8 mouse cellular contexts compared by ENCODE assay signal in the genomic region with DNA sequence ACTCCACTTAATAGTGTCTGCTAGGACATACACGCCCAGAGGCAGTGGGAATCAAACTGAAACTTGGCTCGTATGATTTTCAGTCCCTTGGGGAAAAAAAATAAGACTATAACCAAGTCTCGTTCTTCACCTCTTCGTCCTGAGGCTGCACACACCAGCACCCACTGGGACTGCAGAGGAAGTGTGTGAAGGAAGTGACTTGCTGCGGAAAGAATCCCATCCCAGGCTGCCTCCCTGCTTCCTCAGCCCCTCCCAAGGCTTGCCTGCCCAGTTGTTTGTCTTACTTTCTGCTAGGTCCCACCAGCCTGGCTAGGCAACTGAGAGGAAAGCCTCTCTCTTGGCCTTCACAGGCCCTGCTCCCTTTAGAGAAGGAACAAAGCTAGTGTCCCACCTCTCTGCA. TPM values are rescaled to one million over a fixed set of nuclear protein-coding genes. Genes with fewer than 3 reads are reported as not detected.
A peak's percentile ranks its signal among the peaks of the same experiment; 100 is the strongest.
DNase-seq lines count a peak whose midpoint lies in the region; ATAC-seq and TF ChIP-seq lines count a peak whose summit lies in the region.
"Had no signal": no experiment of that assay in that cellular context is flagged by ENCODE, and none has a peak within 500 bp of the region (broad histone marks: within the 10 kb centered on the region; RNA-seq: fewer than 3 reads in every experiment).

No protein-coding gene starts in this region.

- no peak for TF ChIP-seq CTCF in heart, adult 2 months (IDR thresholded peaks at IDR 0.05)

- no peaks in the 10 kb centered on the region for H3K4me1 ChIP-seq in embryonic facial prominence, embryonic 14.5 days (ENCODE audit: control insufficient read depth, insufficient read depth, low read length)
- H3K4me1 ChIP-seq in heart, adult 2 months (ENCODE audit: control insufficient read depth, insufficient read depth, low read length): peaks cover 15% of the 10 kb centered on the region
- 0 out of 2 replicates have a peak, but pooled peaks cover 2% of the 10 kb centered on the region for H3K4me1 ChIP-seq in kidney, embryonic 15.5 days

- TF ChIP-seq EP300 in heart, adult 2 months (IDR thresholded peaks at IDR 0.05; ENCODE audit: insufficient read depth, low read depth, low read length): peak; percentile 99

- H3K27ac ChIP-seq in embryonic facial prominence, embryonic 14.5 days (replicated peaks; ENCODE audit: low read depth, low read length): no peak overlapping the region
- H3K27ac ChIP-seq in heart, adult 2 months: peak overlapping the region; percentile 94
- peak overlapping the region; percentile 74 for H3K27ac ChIP-seq in kidney, embryonic 15.5 days

- no peaks in the 10 kb centered on the region for H3K9me3 ChIP-seq in embryonic facial prominence, embryonic 14.5 days (ENCODE audit: control insufficient read depth, low read length)
- no peaks in the 10 kb centered on the region for H3K9me3 ChIP-seq in kidney, embryonic 15.5 days (replicated peaks)

- no peak overlapping the region for H3K4me3 ChIP-seq in embryonic facial prominence, embryonic 14.5 days (ENCODE audit: low read depth, low read length)
- H3K4me3 ChIP-seq in heart, adult 2 months: no peak overlapping the region
- H3K4me3 ChIP-seq in kidney, embryonic 15.5 days (replicated peaks): no peak overlapping the region
- H3K4me3 ChIP-seq: myocyte had no signal

- H3K36me3 ChIP-seq in embryonic facial prominence, embryonic 14.5 days (ENCODE audit: control insufficient read depth, insufficient read depth, low read length): peaks cover 56% of the 10 kb centered on the region
- H3K36me3 ChIP-seq in heart, adult 2 months (ENCODE audit: control insufficient read depth, insufficient read depth, low read length): peaks cover 7% of the 10 kb centered on the region
- peaks cover 88% of the 10 kb centered on the region for H3K36me3 ChIP-seq in kidney, embryonic 15.5 days

- ATAC-seq in embryonic facial prominence, embryonic 14.5 days (ENCODE audit: low read depth): no peak
- no peak for ATAC-seq in kidney, embryonic 15.5 days (replicated peaks; ENCODE audit: low FRiP score)
- no peak for ATAC-seq in megakaryocyte progenitor cell, adult 5-6 weeks (replicated peaks; ENCODE audit: poor library complexity)
- ATAC-seq in cerebellum, adult (ENCODE audit: insufficient number of reproducible peaks, low FRiP score, low TSS enrichment): no peak

- no peak overlapping the region for H3K4me2 ChIP-seq in embryonic facial prominence, embryonic 14.5 days (ENCODE audit: low read depth, low read length)
- no peak overlapping the region for H3K4me2 ChIP-seq in kidney, embryonic 15.5 days

- WGBS in embryonic facial prominence, embryonic 14.5 days: 68% methylated on average over 5 of the region's 5 CpGs
- WGBS in heart, adult 2 months: 27% methylated on average over 5 of the region's 5 CpGs
- WGBS in kidney, embryonic 15.5 days: 76% methylated on average over 5 of the region's 5 CpGs

- DNase-seq in embryonic facial prominence, embryonic 14.5 days (ENCODE audit: low spot score): peak; percentile 35
- DNase-seq in heart, adult 2 months: peak; percentile 70 to 82
- peak; percentile 58 to 78 for DNase-seq in lung, postnatal 4 days
- DNase-seq in thymus, postnatal 4 days: no peak

- intact Hi-C loops in heart, adult 2 months (cut with DNase I): loop anchor here (1.0 to 5.0 kb wide), 4 partner anchors 22 to 153 kb away; a partner anchor contains a TSS

- no peaks in the 10 kb centered on the region for H3K79me2 ChIP-seq in heart, adult 2 months (replicated peaks; ENCODE audit: control insufficient read depth, insufficient read depth, low read length)

- TF ChIP-seq POLR2A in heart, adult 2 months (IDR thresholded peaks at IDR 0.05; ENCODE audit: insufficient read depth, low read depth, low read length): peak; percentile 76

- H3K27me3 ChIP-seq in embryonic facial prominence, embryonic 14.5 days (replicated peaks; ENCODE audit: control insufficient read depth, insufficient read depth, low read length): no peaks in the 10 kb centered on the region
- no peaks in the 10 kb centered on the region for H3K27me3 ChIP-seq in heart, adult 2 months (ENCODE audit: control insufficient read depth, insufficient read depth, low read length)
- no peaks in the 10 kb centered on the region for H3K27me3 ChIP-seq in kidney, embryonic 15.5 days

- no peak overlapping the region for H3K9ac ChIP-seq in embryonic facial prominence, embryonic 14.5 days (ENCODE audit: low read depth, low read length)
- peak overlapping the region; percentile 18; the same call in 1 of the 2 replicates for H3K9ac ChIP-seq in heart, adult 2 months (ENCODE audit: low read depth, low read length)
- H3K9ac ChIP-seq in kidney, embryonic 15.5 days: no peak overlapping the region

RNA-seq across cellular contexts. Expression of a gene that starts 20.9 kb away (rescaled TPM):
- 84.8 and 100 TPM in 2 replicates for polyA plus RNA-seq in embryonic facial prominence, embryonic 14.5 days (2014; fragmentation: Nextera tagmentation; extraction: Ambion mirVana)
- total RNA-seq in heart, adult 2 months (2021): 10 to 100 TPM; 32.5 to 39.0 TPM
- polyA plus RNA-seq in heart, adult 2 months (2012; rRNA removed): 19.3 and 30.8 TPM in 2 replicates
- polyA plus RNA-seq in kidney, embryonic 15.5 days (2015; fragmentation: Nextera tagmentation; extraction: Ambion mirVana): 112 and 115 TPM in 2 replicates
- 138 and 156 TPM in 2 replicates for total RNA-seq in megakaryocyte progenitor cell, adult 5-6 weeks (2015)
- 94.2 and 109 TPM in 2 replicates for total RNA-seq in megakaryocyte progenitor cell, adult 5-6 weeks (2017)

RNA-seq across cellular contexts. Expression of a gene that starts 21.8 kb away (rescaled TPM):
- polyA plus RNA-seq in embryonic facial prominence, embryonic 14.5 days (2014; fragmentation: Nextera tagmentation; extraction: Ambion mirVana): 54.0 and 54.2 TPM in 2 replicates
- 10 to 100 TPM; 42.4 to 50.6 TPM for total RNA-seq in heart, adult 2 months (2021)
- polyA plus RNA-seq in heart, adult 2 months (2012; rRNA removed): 15.2 and 26.8 TPM in 2 replicates
- 45.8 and 46.0 TPM in 2 replicates for polyA plus RNA-seq in kidney, embryonic 15.5 days (2015; fragmentation: Nextera tagmentation; extraction: Ambion mirVana)
- total RNA-seq in megakaryocyte progenitor cell, adult 5-6 weeks (2015): 36.5 and 40.6 TPM in 2 replicates
- 28.4 and 32.2 TPM in 2 replicates for total RNA-seq in megakaryocyte progenitor cell, adult 5-6 weeks (2017)

RNA-seq across cellular contexts. Expression of a gene that starts 51.9 kb away (rescaled TPM):
- polyA plus RNA-seq in embryonic facial prominence, embryonic 14.5 days (2014; fragmentation: Nextera tagmentation; extraction: Ambion mirVana): 45.1 and 49.4 TPM in 2 replicates
- total RNA-seq in heart, adult 2 months (2021): 10 to 100 TPM; 12.6 to 13.5 TPM
- polyA plus RNA-seq in heart, adult 2 months (2012; rRNA removed): 28.4 and 30.5 TPM in 2 replicates
- polyA plus RNA-seq in kidney, embryonic 15.5 days (2015; fragmentation: Nextera tagmentation; extraction: Ambion mirVana): 67.7 and 78.7 TPM in 2 replicates
- total RNA-seq in megakaryocyte progenitor cell, adult 5-6 weeks (2015): 37.2 and 40.1 TPM in 2 replicates
- 29.4 and 36.3 TPM in 2 replicates for total RNA-seq in megakaryocyte progenitor cell, adult 5-6 weeks (2017)
